Mouse (Mus musculus) kidney, embryonic 14.5 days (tissue): ENCODE results near the gene Krt25. TPM values are rescaled to one million over a fixed set of nuclear protein-coding genes. Genes with fewer than 3 reads are reported as not detected.

Experiments used
- ATAC-seq: fragments of 200-750 bp; cut with Nextera tagmentation; 2 replicates; pipeline ENCODE4 v1.8.0; 2017; ENCODE audit warnings: moderate number of reproducible peaks, mild to moderate bottlenecking, moderate TSS enrichment, moderate library complexity; ENCODE audit not compliant: low FRiP score, low TSS enrichment
- H3K27ac ChIP-seq: fragments of 300-500 bp; sonication (generic); 2 replicates; pipeline ENCODE4 v1.5.1; 2014; ENCODE audit warnings: low read depth, mild to moderate bottlenecking, low read length, moderate library complexity, mixed read lengths
- H3K27me3 ChIP-seq: fragments of 300-500 bp; sonication (generic); 2 replicates; pipeline ENCODE4 v1.6.1; 2014; ENCODE audit warnings: mild to moderate bottlenecking, low read length; ENCODE audit not compliant: control insufficient read depth, insufficient read depth
- H3K36me3 ChIP-seq: fragments of 300-500 bp; sonication (generic); 2 replicates; pipeline ENCODE4 v1.6.1; 2014; ENCODE audit warnings: low read length, mixed read lengths; ENCODE audit not compliant: control insufficient read depth, insufficient read depth
- H3K4me1 ChIP-seq: fragments of 300-500 bp; sonication (generic); 2 replicates; pipeline ENCODE4 v1.6.1; 2014; ENCODE audit warnings: low read length, mixed read lengths; ENCODE audit not compliant: control insufficient read depth, insufficient read depth
- H3K4me2 ChIP-seq: fragments of 300-500 bp; sonication (generic); replicated peaks from 2 replicates; pipeline ENCODE4 v1.6.1; 2014; ENCODE audit warnings: low read depth, mild to moderate bottlenecking, low read length
- H3K4me3 ChIP-seq: fragments of 300-500 bp; sonication (generic); 2 replicates; pipeline ENCODE4 v1.5.1; 2014; ENCODE audit warnings: mild to moderate bottlenecking, low read length
- H3K9ac ChIP-seq: fragments of 300-500 bp; sonication (generic); 2 replicates; pipeline ENCODE4 v1.6.1; 2014; ENCODE audit warnings: low read depth, mild to moderate bottlenecking, low read length, moderate library complexity
- H3K9me3 ChIP-seq: fragments of 300-500 bp; sonication (generic); 2 replicates; pipeline ENCODE4 v1.6.1; 2016; ENCODE audit warnings: low read length; ENCODE audit not compliant: control insufficient read depth
- WGBS: fragments of 180-500 bp; shearing (Covaris S2); extraction: QIAGEN DNeasy Blood & Tissue Kit; methylation state at CpG from one replicate; pipeline ENCODE4 v1.1.7; 2014; 5-methylcytosine and 5-hydroxymethylcytosine counted together
- polyA plus RNA-seq: library from polyadenylated mRNA; unstranded; fragments of >200 nt; fragmentation: Nextera tagmentation; extraction: Ambion mirVana; gene quantifications from 2 replicates; pipeline ENCODE4 v1.2.1, GENCODE M21; 2014

Krt25 gene
- polyA plus RNA-seq, 1 experiment from 2014 or later, result not detected

GRCm38 (mm10) chr11:99333426-99333825 is 10.7 kb upstream of the Krt25 start:
- H3K9me3 ChIP-seq, result no peaks in the 10 kb centered on the region
- H3K36me3 ChIP-seq, result no peaks in the 10 kb centered on the region
- H3K27me3 ChIP-seq, result no peaks in the 10 kb centered on the region
- WGBS, result 46% methylated on average over 13 of the region's 13 CpGs
- no peak overlapping the region for H3K9ac ChIP-seq
- H3K4me1 ChIP-seq, result no peaks in the 10 kb centered on the region
- no peak overlapping the region for H3K27ac ChIP-seq
- ATAC-seq, result no peak
- no peak overlapping the region for H3K4me2 ChIP-seq
- no peak overlapping the region for H3K4me3 ChIP-seq

GRCm38 (mm10) chr11:99329655-99330054 is 6.9 kb upstream of the Krt25 start:
- no peak overlapping the region for H3K9ac ChIP-seq
- ATAC-seq, result no peak
- 72% methylated on average over 2 of the region's 2 CpGs for WGBS
- H3K4me1 ChIP-seq, result 0 out of 2 replicates have a peak, but pooled peaks cover 4% of the 10 kb centered on the region
- H3K27ac ChIP-seq, result no peak overlapping the region
- H3K36me3 ChIP-seq, result no peaks in the 10 kb centered on the region
- H3K4me2 ChIP-seq, result no peak overlapping the region
- no peaks in the 10 kb centered on the region for H3K9me3 ChIP-seq
- H3K27me3 ChIP-seq, result no peaks in the 10 kb centered on the region
- H3K4me3 ChIP-seq, result no peak overlapping the region

- no peaks in the 10 kb centered on the region for H3K36me3 ChIP-seq
- no peaks in the 10 kb centered on the region for H3K27me3 ChIP-seq
- H3K4me2 ChIP-seq, result no peak overlapping the region
- H3K27ac ChIP-seq, result no peak overlapping the region
- 87% methylated on average over 14 of the region's 14 CpGs for WGBS
- ATAC-seq, result no peak
- H3K4me3 ChIP-seq, result no peak overlapping the region
- H3K9ac ChIP-seq, result no peak overlapping the region
- no peaks in the 10 kb centered on the region for H3K9me3 ChIP-seq
- H3K4me1 ChIP-seq, result no peaks in the 10 kb centered on the region
These were observed 1.7 kb downstream of the Krt25 start for GRCm38 (mm10) chr11:99321094-99321493.

GRCm38 (mm10) chr11:99319127-99319526 is 3.6 kb downstream of the Krt25 start:
- ATAC-seq, result no peak
- Histone ChIP-seq H3K9ac (no peak overlapping the region), H3K36me3 (no peaks in the 10 kb centered on the region), H3K4me1 (no peaks in the 10 kb centered on the region), H3K27ac (no peak overlapping the region), H3K27me3 (no peaks in the 10 kb centered on the region), H3K4me2 (no peak overlapping the region), H3K4me3 (no peak overlapping the region), H3K9me3 (no peaks in the 10 kb centered on the region)
- WGBS, result 74% methylated on average over 9 of the region's 9 CpGs

GRCm38 (mm10) chr11:99316543-99316942 is 6.2 kb downstream of the Krt25 start:
- WGBS, result 44% methylated on average over 8 of the region's 8 CpGs
- H3K36me3 ChIP-seq, result no peaks in the 10 kb centered on the region
- no peak overlapping the region for H3K4me3 ChIP-seq
- no peaks in the 10 kb centered on the region for H3K4me1 ChIP-seq
- H3K4me2 ChIP-seq, result no peak overlapping the region
- H3K27me3 ChIP-seq, result no peaks in the 10 kb centered on the region
- ATAC-seq, result no peak
- no peak overlapping the region for H3K9ac ChIP-seq
- H3K27ac ChIP-seq, result no peak overlapping the region
- no peaks in the 10 kb centered on the region for H3K9me3 ChIP-seq

GRCm38 (mm10) chr11:99314594-99314993 is 8.2 kb downstream of the Krt25 start:
- Histone ChIP-seq H3K4me2 (no peak overlapping the region), H3K9ac (no peak overlapping the region), H3K36me3 (no peaks in the 10 kb centered on the region), H3K27me3 (no peaks in the 10 kb centered on the region), H3K9me3 (no peaks in the 10 kb centered on the region), H3K4me1 (no peaks in the 10 kb centered on the region), H3K27ac (no peak overlapping the region), H3K4me3 (no peak overlapping the region)
- 88% methylated on average over 2 of the region's 2 CpGs for WGBS
- ATAC-seq, result no peak

- H3K4me2 ChIP-seq, result no peak overlapping the region
- H3K9me3 ChIP-seq, result no peaks in the 10 kb centered on the region
- no peak for ATAC-seq
- no peaks in the 10 kb centered on the region for H3K4me1 ChIP-seq
- no peak overlapping the region for H3K4me3 ChIP-seq
- no peaks in the 10 kb centered on the region for H3K27me3 ChIP-seq
- 74% methylated on average over 1 of the region's 1 CpGs for WGBS
- H3K36me3 ChIP-seq, result no peaks in the 10 kb centered on the region
- H3K27ac ChIP-seq, result no peak overlapping the region
- no peak overlapping the region for H3K9ac ChIP-seq
These were observed 11.9 kb downstream of the Krt25 start for GRCm38 (mm10) chr11:99310882-99311281.

- Histone ChIP-seq H3K9me3 (0 out of 2 replicates have a peak, but pooled peaks cover 4% of the 10 kb centered on the region), H3K27me3 (no peaks in the 10 kb centered on the region), H3K4me1 (no peaks in the 10 kb centered on the region), H3K27ac (no peak overlapping the region), H3K36me3 (no peaks in the 10 kb centered on the region), H3K9ac (no peak overlapping the region), H3K4me3 (no peak overlapping the region), H3K4me2 (no peak overlapping the region)
- 0 out of 2 replicates have a peak, but pooled peaks have one; percentile 52 for ATAC-seq
- WGBS, result 35% methylated on average over 2 of the region's 2 CpGs
These were observed 15.2 kb downstream of the Krt25 start for GRCm38 (mm10) chr11:99307579-99307978.

GRCm38 (mm10) chr11:99295039-99295438 is 27.7 kb downstream of the Krt25 start:
- Histone ChIP-seq H3K4me3 (no peak overlapping the region), H3K27ac (no peak overlapping the region), H3K9ac (no peak overlapping the region), H3K9me3 (no peaks in the 10 kb centered on the region), H3K4me2 (no peak overlapping the region), H3K36me3 (no peaks in the 10 kb centered on the region), H3K4me1 (no peaks in the 10 kb centered on the region), H3K27me3 (no peaks in the 10 kb centered on the region)
- 40% methylated on average over 5 of the region's 5 CpGs for WGBS
- no peak for ATAC-seq
